Mouse (Mus musculus): ENCODE measurements at regions not wholly inside any gene's neighbourhood (a gene's known extent, or its start where the extent isn't known, plus 50 kb on each side); places are given as distances from the start of the nearest gene placed in this dataset.

- peak in 1 of 2 experiments; percentile 3 for DNase-seq (ENCODE audit: low spot score in 2 of 2)
Observed at GRCm38 (mm10) chr9:93420283-93420682, 878.3 kb downstream of the Plod2 start.

DNA sequence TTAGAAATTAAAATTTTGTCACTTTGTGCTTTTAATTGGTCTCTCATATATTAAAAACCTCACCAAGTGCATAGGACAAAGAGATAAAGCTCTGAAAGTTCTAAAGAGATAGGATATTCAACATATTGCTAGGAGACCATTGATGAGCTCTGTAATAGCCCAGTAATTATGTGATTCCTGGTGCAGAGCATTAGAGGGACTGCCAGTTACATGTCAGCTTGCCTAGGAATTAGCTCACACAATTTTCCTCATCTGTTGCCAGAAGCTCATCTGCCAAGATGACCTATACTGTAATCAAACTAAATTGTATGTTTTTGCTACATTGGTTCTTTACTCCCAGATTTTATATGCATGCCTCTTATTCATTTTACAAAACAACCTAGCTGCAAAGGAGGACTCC, 890.3 kb downstream of the Plod2 start:
- DNase-seq (ENCODE audit: low spot score in 2 of 2): no peak

- no peak for DNase-seq (ENCODE audit: low spot score in 2 of 2)
Observed at GRCm38 (mm10) chr9:93458676-93459075, 916.7 kb downstream of the Plod2 start.
